Mouse (Mus musculus): ENCODE results near the gene Sugp1.
A peak's percentile ranks its signal among the peaks of the same experiment; 100 is the strongest.

Sugp1 gene

GRCm38 (mm10) chr8:70111192-70111795 lies 68.7 kb downstream of the Sugp1 start:
- DNase-seq (ENCODE audit: low spot score in 2 of 2): no peak

- DNase-seq (ENCODE audit: low spot score in 2 of 2): no peak
Observed at GRCm38 (mm10) chr8:70112401-70113016, 69.9 kb downstream of the Sugp1 start.

GRCm38 (mm10) chr8:70114488-70114887 lies 71.9 kb downstream of the Sugp1 start:
- no peak for DNase-seq (ENCODE audit: low spot score in 2 of 2)

- DNase-seq (ENCODE audit: low spot score in 2 of 2): no peak
Observed at GRCm38 (mm10) chr8:70114892-70115291, 72.3 kb downstream of the Sugp1 start.

- DNase-seq (ENCODE audit: low spot score in 2 of 2): no peak
Observed at GRCm38 (mm10) chr8:70117611-70118010, 75.0 kb downstream of the Sugp1 start.

- DNase-seq (ENCODE audit: low spot score in 2 of 2): peak; percentile 77 to 80
Observed at GRCm38 (mm10) chr8:70118726-70119700, 76.4 kb downstream of the Sugp1 start.

GRCm38 (mm10) chr8:70120667-70121066 lies 78.1 kb downstream of the Sugp1 start, which contains the start of gene Ncan:
Gene Ncan, minus strand, starts transcription at chr8:70120873.
- peak in 1 of 2 experiments; percentile 91 for DNase-seq (ENCODE audit: low spot score in 2 of 2)

Data from left cerebral cortex, adult 9 months (tissue).